Mouse (Mus musculus): Measurements from ENCODE around the gene Slc38a8. TPM values are rescaled to one million over a fixed set of nuclear protein-coding genes. Genes with fewer than 3 reads are reported as not detected.
A peak's percentile ranks its signal among the peaks of the same experiment; 100 is the strongest.

Slc38a8 gene
- total and polyA plus RNA-seq, 3 experiments: not detected

DNA sequence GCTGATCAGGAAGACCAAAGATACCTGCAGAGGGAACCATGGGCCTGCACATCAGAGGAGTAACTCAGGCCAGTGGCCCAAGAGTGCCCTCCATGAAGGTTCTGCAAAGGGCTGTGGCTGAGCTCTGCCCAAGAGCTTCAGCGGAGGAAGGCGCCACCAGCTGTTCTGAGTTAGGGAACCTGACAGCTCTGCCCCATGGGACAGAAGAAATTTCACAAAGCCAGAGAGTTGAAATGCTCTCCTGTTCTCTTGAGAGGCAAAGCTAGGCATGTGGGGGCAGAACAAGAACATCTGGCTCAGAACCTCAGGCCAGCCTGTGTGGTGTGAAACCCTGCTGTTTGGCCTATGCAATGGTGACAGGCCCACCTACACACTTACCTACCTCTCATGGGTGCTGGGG lies 1.7 kb downstream of the Slc38a8 start:
- H3K36me3 ChIP-seq (ENCODE audit: control insufficient read depth in 1 of 2, insufficient read depth in 2 of 2, low read length in 2 of 2): no peaks in the 10 kb centered on the region
- H3K9ac ChIP-seq (ENCODE audit: control insufficient read depth, low read depth, low read length, poor library complexity, severe bottlenecking): no peak overlapping the region
- H3K79me2 ChIP-seq (ENCODE audit: control insufficient read depth, insufficient read depth, low read length, poor library complexity): no peaks in the 10 kb centered on the region
- no peak overlapping the region for H3K27ac ChIP-seq (ENCODE audit: control insufficient read depth, low read depth, low read length)
- peaks cover 0 to 7% of the 10 kb centered on the region in 2 experiments; a peak in 2 of 4 replicates for H3K4me1 ChIP-seq (ENCODE audit: control insufficient read depth in 1 of 2, insufficient read depth in 2 of 2, low read length in 2 of 2)
- no peak for TF ChIP-seq TBP (IDR thresholded peaks at IDR 0.05; ENCODE audit: low read depth, low read length)
- H3K4me3 ChIP-seq (ENCODE audit: control insufficient read depth in 1 of 2, insufficient read depth in 1 of 2, low read depth in 2 of 2, low read length in 2 of 2): no peak overlapping the region
- no peak for DNase-seq (ENCODE audit: low read depth, low spot score)
- H3K27me3 ChIP-seq (ENCODE audit: control insufficient read depth in 1 of 2, insufficient read depth in 2 of 2, low read length in 2 of 2): no peaks in the 10 kb centered on the region
- H3K9me3 ChIP-seq (replicated peaks; ENCODE audit: insufficient read depth, low read length): no peaks in the 10 kb centered on the region

- H3K9ac ChIP-seq (ENCODE audit: control insufficient read depth, low read depth, low read length, poor library complexity, severe bottlenecking): no peak overlapping the region
- no peaks in the 10 kb centered on the region for H3K9me3 ChIP-seq (replicated peaks; ENCODE audit: insufficient read depth, low read length)
- H3K79me2 ChIP-seq (ENCODE audit: control insufficient read depth, insufficient read depth, low read length, poor library complexity): no peaks in the 10 kb centered on the region
- no peak overlapping the region for H3K27ac ChIP-seq (ENCODE audit: control insufficient read depth, low read depth, low read length)
- TF ChIP-seq TBP (IDR thresholded peaks at IDR 0.05; ENCODE audit: low read depth, low read length) (no peak), GATA1 (IDR thresholded peaks at IDR 0.05; ENCODE audit: low read depth, low read length) (no peak), E2F4 (IDR thresholded peaks at IDR 0.05; ENCODE audit: borderline replicate concordance, low read depth, low read length) (no peak), JUND (IDR thresholded peaks at IDR 0.05; ENCODE audit: low read depth, low read length) (no peak), MAFK (IDR thresholded peaks at IDR 0.05; ENCODE audit: borderline replicate concordance, low read depth, low read length) (no peak), POLR2AphosphoS5 (IDR thresholded peaks at IDR 0.05; ENCODE audit: borderline replicate concordance, low read depth, low read length) (no peak), TAL1 (IDR thresholded peaks at IDR 0.05; ENCODE audit: low read length) (no peak), RAD21 (IDR thresholded peaks at IDR 0.05; ENCODE audit: low read depth, low read length) (peak; percentile 79), HCFC1 (IDR thresholded peaks at IDR 0.05; ENCODE audit: low read depth, low read length) (no peak), CTCF (IDR thresholded peaks at IDR 0.05 in 2 of 3, conservative IDR thresholded peaks at IDR 0.05 in 1 of 3; ENCODE audit: control insufficient read depth in 1 of 3, insufficient read depth in 1 of 3, low read depth in 2 of 3, low read length in 3 of 3, poor library complexity in 1 of 3, severe bottlenecking in 1 of 3) (peak; percentile 84 to 91 (median 88)), ZC3H11A (IDR thresholded peaks at IDR 0.05; ENCODE audit: low read depth, low read length) (peak; percentile 45), SIN3A (IDR thresholded peaks at IDR 0.05; ENCODE audit: low read length) (no peak), GABPA (IDR thresholded peaks at IDR 0.05; ENCODE audit: low read depth, low read length) (no peak), SMC3 (IDR thresholded peaks at IDR 0.05; ENCODE audit: low read depth, low read length) (peak; percentile 76), UBTF (IDR thresholded peaks at IDR 0.05; ENCODE audit: borderline replicate concordance, insufficient read depth, low read depth, low read length) (no peak), KAT2A (conservative IDR thresholded peaks at IDR 0.05; ENCODE audit: low read depth, low read length) (no peak)
- H3K36me3 ChIP-seq (ENCODE audit: control insufficient read depth in 1 of 2, insufficient read depth in 2 of 2, low read length in 2 of 2): no peaks in the 10 kb centered on the region
- peak; percentile 55 for DNase-seq (ENCODE audit: low read depth, low spot score)
- no peaks in the 10 kb centered on the region for H3K4me1 ChIP-seq (ENCODE audit: control insufficient read depth in 1 of 2, insufficient read depth in 2 of 2, low read length in 2 of 2)
- no peaks in the 10 kb centered on the region for H3K27me3 ChIP-seq (ENCODE audit: control insufficient read depth in 1 of 2, insufficient read depth in 2 of 2, low read length in 2 of 2)
- H3K4me3 ChIP-seq (ENCODE audit: control insufficient read depth in 1 of 2, insufficient read depth in 1 of 2, low read depth in 2 of 2, low read length in 2 of 2): no peak overlapping the region
These were observed 4.7 kb downstream of the Slc38a8 start for GRCm38 (mm10) chr8:119496848-119497247.
